Mouse (Mus musculus) left cerebral cortex, adult 2 months (tissue): Measurements from ENCODE around the gene Cdc42se2. TPM values are rescaled to one million over a fixed set of nuclear protein-coding genes. Genes with fewer than 3 reads are reported as not detected.

Source experiments
- DNase-seq, 2 experiments: peaks; one replicate each; pipeline ENCODE4 v3.0.0; 2021 to 2022; ENCODE audit warnings: low spot score in 2 of 2, mixed read lengths in 1 of 2; ENCODE audit errors: extremely low spot score in 1 of 2
- H3K27ac ChIP-seq: fragments of 200-600 bp; 2 replicates; pipeline ENCODE4 v1.8.1; 2022
- H3K4me3 ChIP-seq: fragments of 200-600 bp; 2 replicates; pipeline ENCODE4 v1.8.1; 2022
- CTCF ChIP-seq: fragments of 200-600 bp; IDR thresholded peaks from 2 replicates; pipeline ENCODE4 v1.8.1; 2022; ENCODE audit warnings: antibody characterized with exemption, mild to moderate bottlenecking, moderate library complexity
- intact Hi-C: fragments of 180-260 bp; cut with DNase I; formaldehyde crosslinking; loops from one replicate; pipeline ENCODE4 v1.15.1; 2025
- total RNA-seq, 2 experiments: library from RNA; stranded (reverse); gene quantifications; 2 replicates each; pipeline ENCODE4 v1.2.3; 2021

Cdc42se2 gene
- total RNA-seq, 2 experiments from 2014 or later: 122 to 126 TPM

GRCm38 (mm10) chr11:54726571-54727062, 60.9 kb downstream of the Cdc42se2 start:
- Histone ChIP-seq H3K27ac (peak overlapping the region; percentile 70), H3K4me3 (no peak overlapping the region)
- intact Hi-C loops: loop anchor here (1.0 kb wide), 1 partner anchor 108 kb away; no protein-coding TSS in a partner anchor
- peak; percentile 29 for TF ChIP-seq CTCF
- DNase-seq: peak in 1 of 2 experiments; percentile 24

GRCm38 (mm10) chr11:54724353-54725034, 63.0 kb downstream of the Cdc42se2 start:
- DNase-seq: no peak
- intact Hi-C loops: no loop called here
- peak overlapping the region; percentile 13; the same call in 1 of the 2 replicates for H3K27ac ChIP-seq
- H3K4me3 ChIP-seq: no peak overlapping the region
- TF ChIP-seq CTCF: no peak

GRCm38 (mm10) chr11:54722057-54722456, 65.4 kb downstream of the Cdc42se2 start:
- intact Hi-C loops: no loop called here
- TF ChIP-seq CTCF: no peak
- H3K4me3 ChIP-seq: no peak overlapping the region
- no peak overlapping the region for H3K27ac ChIP-seq
- no peak for DNase-seq

- no peak for DNase-seq
- Histone ChIP-seq H3K4me3 (no peak overlapping the region), H3K27ac (no peak overlapping the region)
- intact Hi-C loops: no loop called here
- no peak for TF ChIP-seq CTCF
These were observed 68.9 kb downstream of the Cdc42se2 start for GRCm38 (mm10) chr11:54718601-54719000.

- Histone ChIP-seq H3K27ac (no peak overlapping the region), H3K4me3 (no peak overlapping the region)
- DNase-seq: no peak
- TF ChIP-seq CTCF: no peak
- intact Hi-C loops: no loop called here
These were observed 69.6 kb downstream of the Cdc42se2 start for GRCm38 (mm10) chr11:54717893-54718292.

GRCm38 (mm10) chr11:54712849-54713248, 74.6 kb downstream of the Cdc42se2 start:
- intact Hi-C loops: no loop called here
- TF ChIP-seq CTCF: no peak
- Histone ChIP-seq H3K4me3 (no peak overlapping the region), H3K27ac (no peak overlapping the region)
- DNase-seq: no peak

- H3K27ac ChIP-seq: no peak overlapping the region
- no peak for TF ChIP-seq CTCF
- intact Hi-C loops: no loop called here
- no peak for DNase-seq
- no peak overlapping the region for H3K4me3 ChIP-seq
These were observed 76.8 kb downstream of the Cdc42se2 start for GRCm38 (mm10) chr11:54710512-54711293.

GRCm38 (mm10) chr11:54709645-54710044, 77.8 kb downstream of the Cdc42se2 start:
- H3K27ac ChIP-seq: no peak overlapping the region

GRCm38 (mm10) chr11:54708153-54708552, 79.3 kb downstream of the Cdc42se2 start:
- Histone ChIP-seq H3K27ac (no peak overlapping the region), H3K4me3 (no peak overlapping the region)
- TF ChIP-seq CTCF: no peak
- intact Hi-C loops: no loop called here
- no peak for DNase-seq

More at GRCm38 (mm10) chr11:54709645-54710044, 77.8 kb downstream of the Cdc42se2 start:
- peak; percentile 32 for TF ChIP-seq CTCF
- no peak for DNase-seq
- no peak overlapping the region for H3K4me3 ChIP-seq
- intact Hi-C loops: no loop called here

- peak; percentile 79 for TF ChIP-seq CTCF
- intact Hi-C loops: loop anchor here (1.0 to 5.0 kb wide), 3 partner anchors 84 to 224 kb away; partner anchors contain the start of genes Cdc42se2 and Lyrm7
- Histone ChIP-seq H3K27ac (no peak overlapping the region), H3K4me3 (no peak overlapping the region)
- DNase-seq: peak; percentile 63 to 73
These were observed 84.2 kb downstream of the Cdc42se2 start for GRCm38 (mm10) chr11:54703306-54703705.

GRCm38 (mm10) chr11:54701848-54702247, 85.6 kb downstream of the Cdc42se2 start:
- DNase-seq: no peak
- no peak for TF ChIP-seq CTCF
- intact Hi-C loops: loop anchor here (5.0 kb wide), 2 partner anchors 85 to 225 kb away; partner anchors contain the start of gene Cdc42se2
- no peak overlapping the region for H3K4me3 ChIP-seq
- no peak overlapping the region for H3K27ac ChIP-seq

GRCm38 (mm10) chr11:54699972-54700371, 87.5 kb downstream of the Cdc42se2 start:
- no peak for DNase-seq
- H3K4me3 ChIP-seq: no peak overlapping the region
- TF ChIP-seq CTCF: no peak
- no peak overlapping the region for H3K27ac ChIP-seq
- intact Hi-C loops: loop anchor here (5.0 kb wide), 2 partner anchors 87 to 227 kb away; partner anchors contain the start of gene Cdc42se2
